Mouse (Mus musculus): Measurements from ENCODE around the gene Rhobtb3.
A peak's percentile ranks its signal among the peaks of the same experiment; 100 is the strongest.

The Rhobtb3 gene

GRCm38 (mm10) chr13:75943189-75944043 is at the start of gene Rhobtb3:
Rhobtb3 (minus strand) TSS chr13:75943925.
- no peak for DNase-seq (ENCODE audit: low read depth, low spot score)

- DNase-seq (ENCODE audit: low read depth, low spot score) = no peak
Observed at GRCm38 (mm10) chr13:75992169-75993028, 48.7 kb upstream of the Rhobtb3 start.

GRCm38 (mm10) chr13:75988096-75988495 is 44.4 kb upstream of the Rhobtb3 start:
- peak; percentile 60 for DNase-seq (ENCODE audit: low read depth, low spot score)

GRCm38 (mm10) chr13:75981901-75982300 is 38.2 kb upstream of the Rhobtb3 start:
- DNase-seq (ENCODE audit: low read depth, low spot score) = no peak

GRCm38 (mm10) chr13:75976649-75977048 is 32.9 kb upstream of the Rhobtb3 start:
- DNase-seq (ENCODE audit: low read depth, low spot score) = no peak

- DNase-seq (ENCODE audit: low read depth, low spot score) = no peak
Observed at GRCm38 (mm10) chr13:75976218-75976617, 32.5 kb upstream of the Rhobtb3 start.

GRCm38 (mm10) chr13:75975629-75976028 is 31.9 kb upstream of the Rhobtb3 start:
- no peak for DNase-seq (ENCODE audit: low read depth, low spot score)

GRCm38 (mm10) chr13:75974481-75974880 is 30.8 kb upstream of the Rhobtb3 start:
- DNase-seq (ENCODE audit: low read depth, low spot score) = no peak

GRCm38 (mm10) chr13:75966850-75967249 is 23.1 kb upstream of the Rhobtb3 start, which contains the start of gene Spata9:
Spata9 (plus strand) TSS chr13:75967150.
- DNase-seq (ENCODE audit: low read depth, low spot score) = no peak

- DNase-seq (ENCODE audit: low read depth, low spot score) = no peak
Observed at GRCm38 (mm10) chr13:75955357-75955992, 11.8 kb upstream of the Rhobtb3 start.

GRCm38 (mm10) chr13:75950295-75950694 is 6.6 kb upstream of the Rhobtb3 start:
- no peak for DNase-seq (ENCODE audit: low read depth, low spot score)

GRCm38 (mm10) chr13:75944044-75944820 is 507 bp upstream of the Rhobtb3 start:
- DNase-seq (ENCODE audit: low read depth, low spot score) = no peak

GRCm38 (mm10) chr13:75942731-75943130 is 994 bp downstream of the Rhobtb3 start:
- DNase-seq (ENCODE audit: low read depth, low spot score) = no peak

GRCm38 (mm10) chr13:75941518-75942295 is 2.0 kb downstream of the Rhobtb3 start:
- DNase-seq (ENCODE audit: low read depth, low spot score) = no peak

- no peak for DNase-seq (ENCODE audit: low read depth, low spot score)
Observed at GRCm38 (mm10) chr13:75940791-75941517, 2.8 kb downstream of the Rhobtb3 start.

GRCm38 (mm10) chr13:75938866-75939265 is 4.9 kb downstream of the Rhobtb3 start:
- no peak for DNase-seq (ENCODE audit: low read depth, low spot score)

- no peak for DNase-seq (ENCODE audit: low read depth, low spot score)
Observed at GRCm38 (mm10) chr13:75933287-75933686, 10.4 kb downstream of the Rhobtb3 start.

- no peak for DNase-seq (ENCODE audit: low read depth, low spot score)
Observed at GRCm38 (mm10) chr13:75931073-75931472, 12.7 kb downstream of the Rhobtb3 start.

GRCm38 (mm10) chr13:75930660-75931059 is 13.1 kb downstream of the Rhobtb3 start:
- DNase-seq (ENCODE audit: low read depth, low spot score) = no peak

GRCm38 (mm10) chr13:75930023-75930422 is 13.7 kb downstream of the Rhobtb3 start:
- no peak for DNase-seq (ENCODE audit: low read depth, low spot score)

Data from retina, adult 2 months (tissue).